Mouse (Mus musculus) cerebellum, adult 9-11 months (tissue): ENCODE data around the gene Upf3b.

ENCODE experiments used
- DNase-seq: peaks from one replicate; pipeline ENCODE4 v3.0.0; 2022

The Upf3b gene

DNA sequence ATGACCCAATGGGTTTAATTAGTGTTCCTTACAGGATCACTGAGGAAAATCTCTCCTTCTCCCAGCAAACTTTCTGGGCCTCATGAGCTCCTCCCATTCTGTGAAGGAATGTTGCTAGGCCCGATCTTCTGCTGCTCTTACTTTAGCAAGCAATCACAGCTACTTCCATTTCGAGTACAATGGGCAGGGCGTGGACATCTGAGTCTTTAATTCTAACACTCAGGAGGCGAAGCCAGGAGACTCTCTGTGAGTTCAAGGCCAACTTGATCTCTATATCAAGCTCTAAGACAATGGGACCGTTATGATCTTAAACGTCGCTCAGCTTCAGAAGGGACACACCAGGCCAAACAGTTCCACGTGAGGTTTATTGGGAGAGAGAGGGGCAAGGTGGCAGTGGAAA, 33.5 kb downstream of the Upf3b start:
- no peak for DNase-seq

DNA sequence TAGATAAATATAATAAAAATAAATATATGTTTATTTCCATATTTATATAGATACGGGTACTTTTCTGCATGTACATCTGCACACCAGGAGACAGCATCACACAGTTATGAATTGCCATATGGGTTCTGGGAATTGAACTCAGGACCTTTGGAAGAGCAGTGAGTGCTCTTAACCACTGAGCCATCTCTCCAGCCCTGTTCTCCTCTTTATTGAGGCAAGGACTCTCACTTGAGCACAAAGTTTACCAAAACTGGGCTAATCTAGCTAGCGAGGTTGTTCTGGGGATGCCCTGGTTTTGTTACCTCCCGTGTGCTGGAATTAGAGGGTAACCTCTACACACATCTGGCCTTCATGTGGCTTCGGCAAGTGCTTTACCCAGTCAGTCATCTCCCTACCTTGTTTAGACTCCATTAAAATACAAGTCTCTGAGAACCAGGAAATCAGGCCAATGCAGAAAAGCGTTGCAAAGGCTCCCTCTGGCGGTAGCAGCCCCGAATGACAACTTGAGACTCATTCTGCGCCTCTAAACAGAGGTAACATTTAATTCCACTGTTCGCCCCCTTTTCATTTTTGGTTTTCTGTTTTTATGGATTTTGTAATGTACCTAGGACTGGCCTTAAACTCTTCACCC, 35.7 kb downstream of the Upf3b start:
- DNase-seq, result peak; percentile 34

- no peak for DNase-seq
Measured at GRCm38 (mm10) chrX:37068766-37069165, 41.4 kb downstream of the Upf3b start.

- no peak for DNase-seq
Measured at GRCm38 (mm10) chrX:37067299-37067698, 42.8 kb downstream of the Upf3b start.

DNA sequence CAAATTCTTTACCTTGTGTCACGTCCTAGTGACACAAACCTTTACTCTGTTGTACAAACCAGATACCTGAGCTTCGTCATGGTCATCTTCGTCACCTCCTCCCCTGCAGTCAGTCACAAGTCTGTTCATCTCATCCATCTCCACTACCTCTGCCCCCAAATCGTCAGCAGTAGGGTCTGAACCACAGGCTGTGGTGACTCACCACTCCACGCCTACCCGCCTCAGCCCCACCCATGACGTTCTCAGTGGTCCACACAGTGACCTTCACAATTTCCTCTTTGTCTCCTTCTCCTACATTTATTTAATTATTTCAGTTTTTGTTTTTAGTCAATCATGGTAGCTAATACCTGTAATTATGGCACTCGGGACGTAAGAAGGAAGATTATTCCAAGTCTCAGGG, 46.2 kb downstream of the Upf3b start:
- DNase-seq, result no peak

- peak; percentile 1 for DNase-seq
Measured at GRCm38 (mm10) chrX:37048890-37049823, 61.0 kb downstream of the Upf3b start.

- no peak for DNase-seq
Measured at GRCm38 (mm10) chrX:37048066-37048889, 61.8 kb downstream of the Upf3b start, which contains the start of gene Sowahd. Gene Sowahd, plus strand, starts transcription at chrX:37048845.

GRCm38 (mm10) chrX:37042726-37043125, 67.4 kb downstream of the Upf3b start:
- peak; percentile 25 for DNase-seq
